Mouse (Mus musculus): ENCODE data around the gene Vamp5. TPM values are rescaled to one million over a fixed set of nuclear protein-coding genes. Genes with fewer than 3 reads are reported as not detected.
A peak's percentile ranks its signal among the peaks of the same experiment; 100 is the strongest.

The Vamp5 gene
- polyA plus RNA-seq, 1 experiment from 2014 or later = 15.8 TPM

GRCm38 (mm10) chr6:72401875-72402274 is 21.6 kb upstream of the Vamp5 start:
- H3K36me3 ChIP-seq (replicated peaks; ENCODE audit: control insufficient read depth, insufficient read depth, low read depth, low read length) = no peaks in the 10 kb centered on the region
- peak; percentile 79 for DNase-seq (ENCODE audit: low spot score)
- no peaks in the 10 kb centered on the region for H3K9me3 ChIP-seq (replicated peaks; ENCODE audit: control insufficient read depth, low read length)
- no peak for ATAC-seq (replicated peaks; ENCODE audit: insufficient number of reproducible peaks, low FRiP score, low TSS enrichment, low read depth)
- no peaks in the 10 kb centered on the region for H3K27me3 ChIP-seq (ENCODE audit: control insufficient read depth, insufficient read depth, low read length)
- H3K4me1 ChIP-seq (ENCODE audit: control insufficient read depth, insufficient read depth, low read length) = no peaks in the 10 kb centered on the region
- H3K27ac ChIP-seq (replicated peaks; ENCODE audit: low read depth, low read length) = no peak overlapping the region
- no peak overlapping the region for H3K9ac ChIP-seq (replicated peaks; ENCODE audit: low read length)
- 20% methylated on average over 7 of the region's 7 CpGs for WGBS
- H3K4me2 ChIP-seq (ENCODE audit: low read depth, low read length) = no peak overlapping the region
- no peak overlapping the region for H3K4me3 ChIP-seq (ENCODE audit: low read depth, low read length)

GRCm38 (mm10) chr6:72399967-72400366 is 19.7 kb upstream of the Vamp5 start:
- H3K27me3 ChIP-seq (ENCODE audit: control insufficient read depth, insufficient read depth, low read length) = no peaks in the 10 kb centered on the region
- H3K4me1 ChIP-seq (ENCODE audit: control insufficient read depth, insufficient read depth, low read length) = no peaks in the 10 kb centered on the region
- DNase-seq (ENCODE audit: low spot score) (no peak), ATAC-seq (replicated peaks; ENCODE audit: insufficient number of reproducible peaks, low FRiP score, low TSS enrichment, low read depth) (no peak)
- no peak overlapping the region for H3K27ac ChIP-seq (replicated peaks; ENCODE audit: low read depth, low read length)
- no peak overlapping the region for H3K4me2 ChIP-seq (ENCODE audit: low read depth, low read length)
- 40% methylated on average over 2 of the region's 2 CpGs for WGBS
- no peak overlapping the region for H3K9ac ChIP-seq (replicated peaks; ENCODE audit: low read length)
- H3K4me3 ChIP-seq (ENCODE audit: low read depth, low read length) = no peak overlapping the region
- H3K36me3 ChIP-seq (replicated peaks; ENCODE audit: control insufficient read depth, insufficient read depth, low read depth, low read length) = no peaks in the 10 kb centered on the region
- H3K9me3 ChIP-seq (replicated peaks; ENCODE audit: control insufficient read depth, low read length) = no peaks in the 10 kb centered on the region

GRCm38 (mm10) chr6:72396837-72397251 is 16.6 kb upstream of the Vamp5 start:
- Histone ChIP-seq H3K27me3 (ENCODE audit: control insufficient read depth, insufficient read depth, low read length) (no peaks in the 10 kb centered on the region), H3K4me3 (ENCODE audit: low read depth, low read length) (no peak overlapping the region), H3K36me3 (replicated peaks; ENCODE audit: control insufficient read depth, insufficient read depth, low read depth, low read length) (no peaks in the 10 kb centered on the region), H3K9ac (replicated peaks; ENCODE audit: low read length) (no peak overlapping the region), H3K9me3 (replicated peaks; ENCODE audit: control insufficient read depth, low read length) (no peaks in the 10 kb centered on the region), H3K4me2 (ENCODE audit: low read depth, low read length) (no peak overlapping the region), H3K4me1 (ENCODE audit: control insufficient read depth, insufficient read depth, low read length) (no peaks in the 10 kb centered on the region), H3K27ac (replicated peaks; ENCODE audit: low read depth, low read length) (no peak overlapping the region)
- DNase-seq (ENCODE audit: low spot score) = no peak
- ATAC-seq (replicated peaks; ENCODE audit: insufficient number of reproducible peaks, low FRiP score, low TSS enrichment, low read depth) = no peak
- WGBS = 79% methylated on average over 10 of the region's 10 CpGs

GRCm38 (mm10) chr6:72392341-72392740 is 12.1 kb upstream of the Vamp5 start:
- Histone ChIP-seq H3K27me3 (ENCODE audit: control insufficient read depth, insufficient read depth, low read length) (no peaks in the 10 kb centered on the region), H3K4me2 (ENCODE audit: low read depth, low read length) (no peak overlapping the region), H3K9ac (replicated peaks; ENCODE audit: low read length) (no peak overlapping the region), H3K9me3 (replicated peaks; ENCODE audit: control insufficient read depth, low read length) (no peaks in the 10 kb centered on the region), H3K4me3 (ENCODE audit: low read depth, low read length) (no peak overlapping the region), H3K4me1 (ENCODE audit: control insufficient read depth, insufficient read depth, low read length) (no peaks in the 10 kb centered on the region), H3K27ac (replicated peaks; ENCODE audit: low read depth, low read length) (no peak overlapping the region), H3K36me3 (replicated peaks; ENCODE audit: control insufficient read depth, insufficient read depth, low read depth, low read length) (no peaks in the 10 kb centered on the region)
- 79% methylated on average over 5 of the region's 5 CpGs for WGBS
- DNase-seq (ENCODE audit: low spot score) (no peak), ATAC-seq (replicated peaks; ENCODE audit: insufficient number of reproducible peaks, low FRiP score, low TSS enrichment, low read depth) (no peak)

GRCm38 (mm10) chr6:72390795-72391521 is 10.7 kb upstream of the Vamp5 start:
- H3K27me3 ChIP-seq (ENCODE audit: control insufficient read depth, insufficient read depth, low read length) = no peaks in the 10 kb centered on the region
- DNase-seq (ENCODE audit: low spot score) (peak; percentile 18), ATAC-seq (replicated peaks; ENCODE audit: insufficient number of reproducible peaks, low FRiP score, low TSS enrichment, low read depth) (peak; percentile 42; the same call in 1 of the 2 replicates)
- peak overlapping the region; percentile 51; the same call in 1 of the 2 replicates for H3K4me3 ChIP-seq (ENCODE audit: low read depth, low read length)
- H3K4me2 ChIP-seq (ENCODE audit: low read depth, low read length) = peak overlapping the region; percentile 75; the same call in 1 of the 2 replicates
- H3K27ac ChIP-seq (replicated peaks; ENCODE audit: low read depth, low read length) = no peak overlapping the region
- no peaks in the 10 kb centered on the region for H3K4me1 ChIP-seq (ENCODE audit: control insufficient read depth, insufficient read depth, low read length)
- H3K9ac ChIP-seq (replicated peaks; ENCODE audit: low read length) = peak overlapping the region; percentile 72
- no peaks in the 10 kb centered on the region for H3K36me3 ChIP-seq (replicated peaks; ENCODE audit: control insufficient read depth, insufficient read depth, low read depth, low read length)
- 15% methylated on average over 11 of the region's 12 CpGs for WGBS
- no peaks in the 10 kb centered on the region for H3K9me3 ChIP-seq (replicated peaks; ENCODE audit: control insufficient read depth, low read length)

- Histone ChIP-seq H3K4me3 (ENCODE audit: low read depth, low read length) (peak within 1 kb of the TSS; percentile 51), H3K27ac (replicated peaks; ENCODE audit: low read depth, low read length) (peak within 1 kb of the TSS; percentile 66), H3K4me1 (ENCODE audit: control insufficient read depth, insufficient read depth, low read length) (no peaks in the 10 kb centered on the region), H3K27me3 (ENCODE audit: control insufficient read depth, insufficient read depth, low read length) (no peaks in the 10 kb centered on the region), H3K9ac (replicated peaks; ENCODE audit: low read length) (peak within 1 kb of the TSS; percentile 72), H3K36me3 (replicated peaks; ENCODE audit: control insufficient read depth, insufficient read depth, low read depth, low read length) (no peaks in the 10 kb centered on the region), H3K4me2 (ENCODE audit: low read depth, low read length) (peak within 1 kb of the TSS; percentile 75), H3K9me3 (replicated peaks; ENCODE audit: control insufficient read depth, low read length) (no peaks in the 10 kb centered on the region)
- ATAC-seq (replicated peaks; ENCODE audit: insufficient number of reproducible peaks, low FRiP score, low TSS enrichment, low read depth) (peak; percentile 68), DNase-seq (ENCODE audit: low spot score) (peak; percentile 59)
- WGBS = 1% methylated on average over 33 of the region's 33 CpGs
Measured at GRCm38 (mm10) chr6:72389941-72390771, 9.9 kb upstream of the Vamp5 start, which contains the start of gene Vamp8. Vamp8 (minus strand) TSS chr6:72390703.

- peak overlapping the region; percentile 66; the same call in 1 of the 2 replicates for H3K27ac ChIP-seq (replicated peaks; ENCODE audit: low read depth, low read length)
Measured at GRCm38 (mm10) chr6:72389471-72389940, 9.2 kb upstream of the Vamp5 start.

More at GRCm38 (mm10) chr6:72389471-72389940, 9.2 kb upstream of the Vamp5 start:
- 27% methylated on average over 13 of the region's 13 CpGs for WGBS
- Histone ChIP-seq H3K9ac (replicated peaks; ENCODE audit: low read length) (peak overlapping the region; percentile 72), H3K4me1 (ENCODE audit: control insufficient read depth, insufficient read depth, low read length) (no peaks in the 10 kb centered on the region), H3K27me3 (ENCODE audit: control insufficient read depth, insufficient read depth, low read length) (no peaks in the 10 kb centered on the region), H3K4me2 (ENCODE audit: low read depth, low read length) (peak overlapping the region; percentile 75), H3K9me3 (replicated peaks; ENCODE audit: control insufficient read depth, low read length) (no peaks in the 10 kb centered on the region), H3K36me3 (replicated peaks; ENCODE audit: control insufficient read depth, insufficient read depth, low read depth, low read length) (no peaks in the 10 kb centered on the region), H3K4me3 (ENCODE audit: low read depth, low read length) (peak overlapping the region; percentile 51)
- DNase-seq (ENCODE audit: low spot score) (no peak), ATAC-seq (replicated peaks; ENCODE audit: insufficient number of reproducible peaks, low FRiP score, low TSS enrichment, low read depth) (no peak)

Measured in embryonic facial prominence, embryonic 11.5 days (tissue).